Mouse (Mus musculus): Measurements from ENCODE around the gene Morn2.

The Morn2 gene

DNA sequence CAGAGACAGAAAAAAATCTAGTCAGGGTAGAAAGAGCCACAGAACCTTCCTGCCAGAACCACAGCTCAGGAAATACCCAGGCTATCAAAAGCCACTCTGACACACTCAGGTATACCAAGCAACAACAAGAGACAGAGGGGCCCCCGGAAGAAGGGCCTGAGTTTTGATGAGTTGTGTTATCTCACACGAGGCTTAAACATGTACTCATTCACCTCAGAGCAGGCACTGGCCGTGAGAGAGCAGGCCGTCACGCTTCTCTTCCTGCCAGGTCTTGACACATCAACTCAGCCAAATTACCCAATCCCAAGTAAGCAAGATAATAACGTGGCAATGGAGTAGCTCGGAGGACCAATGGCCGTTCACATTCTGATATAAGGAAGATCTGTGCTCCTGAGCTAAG is 33.7 kb downstream of the Morn2 start:
- no peak for DNase-seq (ENCODE audit: low read depth, low spot score)

DNA sequence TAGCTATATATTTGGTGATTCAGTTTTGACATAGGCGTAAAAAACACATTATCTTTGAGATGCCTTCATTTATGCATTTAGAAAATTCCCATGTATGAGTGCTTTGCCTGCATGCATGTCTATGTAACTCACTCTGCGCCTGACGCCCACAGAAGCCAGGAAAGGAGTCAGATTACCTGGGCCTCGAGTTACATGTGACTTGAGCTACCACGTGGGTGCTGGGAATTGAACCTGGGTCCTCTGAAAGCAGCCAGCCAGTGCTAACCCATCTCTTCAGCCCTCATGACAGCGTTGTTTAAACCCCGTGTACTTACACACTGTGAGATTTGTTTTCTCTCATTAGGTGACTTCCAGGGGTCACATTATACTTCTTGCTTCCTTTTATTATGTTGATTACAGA is 34.5 kb downstream of the Morn2 start:
- DNase-seq (ENCODE audit: low read depth, low spot score): no peak

DNA sequence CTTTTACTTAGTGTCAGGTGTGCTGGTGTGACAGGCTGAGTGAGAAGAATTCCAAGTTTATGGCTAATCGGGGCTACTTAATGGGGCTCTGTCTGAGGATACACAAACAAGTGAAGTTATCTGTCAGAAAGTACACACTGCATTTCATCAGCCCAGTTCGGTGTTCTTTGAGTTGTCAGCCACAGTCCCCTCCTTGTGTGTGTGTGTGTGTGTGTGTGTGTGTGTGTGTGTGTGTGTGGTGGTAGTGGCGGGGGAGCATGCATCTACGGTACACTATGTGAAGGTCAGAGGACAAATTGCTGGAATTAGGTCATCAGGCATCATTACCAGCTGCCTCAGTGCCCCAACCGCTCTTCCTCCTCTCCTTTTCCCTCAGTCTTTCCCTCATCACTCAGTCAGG is 35.5 kb downstream of the Morn2 start:
- no peak for DNase-seq (ENCODE audit: low read depth, low spot score)

- DNase-seq (ENCODE audit: low read depth, low spot score): no peak
These were observed 36.4 kb downstream of the Morn2 start for GRCm38 (mm10) chr17:80326431-80326830.

DNA sequence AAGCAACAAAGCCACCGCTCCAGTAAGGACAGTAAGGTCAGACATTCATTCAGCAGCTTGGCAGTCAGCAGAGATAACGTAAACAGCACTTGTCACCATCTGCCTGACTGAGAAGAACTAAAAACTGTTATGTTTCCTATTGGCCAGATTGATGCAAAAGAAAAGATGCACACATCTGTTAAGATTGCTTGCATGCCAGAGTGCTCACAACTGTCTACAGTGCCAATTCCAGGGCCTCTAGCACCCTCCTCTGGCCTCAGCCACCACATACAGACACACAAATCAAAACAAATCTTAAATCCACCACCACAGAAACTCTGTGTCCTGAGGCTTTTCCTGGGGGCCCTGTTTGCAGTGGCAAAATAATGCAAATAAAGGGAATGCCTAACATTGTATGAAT is 42.4 kb downstream of the Morn2 start:
- DNase-seq (ENCODE audit: low read depth, low spot score): peak; percentile 31

DNA sequence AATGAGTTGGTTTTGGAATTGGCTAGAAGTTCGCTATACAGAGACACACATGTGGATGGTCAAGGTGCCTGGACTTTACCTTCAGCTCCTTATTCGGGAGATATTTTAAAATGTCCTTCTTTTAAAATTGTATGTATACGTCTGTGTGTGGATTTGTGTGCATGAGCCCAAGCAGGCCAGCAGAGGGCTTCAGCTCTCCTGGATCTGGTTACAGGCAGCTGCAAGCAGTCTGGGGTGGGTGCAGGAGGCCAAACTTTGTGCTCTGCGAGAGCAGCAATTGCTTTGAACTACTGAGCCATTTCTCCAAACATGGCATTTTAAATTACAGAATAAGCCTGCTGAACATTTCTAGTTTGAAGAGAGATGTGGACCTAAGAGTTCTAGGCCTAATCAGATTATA is 55.3 kb downstream of the Morn2 start:
- DNase-seq (ENCODE audit: low read depth, low spot score): peak; percentile 66

DNA sequence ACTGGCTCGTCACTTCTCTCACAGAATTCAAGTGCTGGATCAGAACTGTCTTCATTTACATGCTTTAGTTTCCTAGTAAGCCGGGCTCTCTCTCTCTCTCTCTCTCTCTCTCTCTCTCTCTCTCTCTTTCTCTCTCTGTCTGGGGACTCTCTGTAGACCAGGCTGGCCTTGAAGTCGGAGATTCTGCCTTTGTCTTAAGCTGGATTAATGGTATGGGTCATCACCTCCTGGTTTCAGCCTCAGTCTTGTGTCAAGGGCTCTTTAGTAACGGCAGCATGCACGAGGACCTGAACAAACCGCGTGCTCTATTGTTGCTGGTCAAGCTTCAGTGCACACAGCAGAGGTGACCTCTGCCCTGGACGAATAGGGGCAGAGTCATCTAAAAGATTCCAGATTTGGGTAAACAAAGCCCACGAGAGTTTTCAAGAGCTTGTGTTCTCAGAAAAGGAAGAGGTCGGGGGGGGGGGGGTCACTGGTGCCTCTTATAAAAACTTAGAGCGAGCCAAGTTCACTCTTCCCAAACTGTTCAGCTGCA is 56.7 kb downstream of the Morn2 start:
- no peak for DNase-seq (ENCODE audit: low read depth, low spot score)

All from R1 (cell line).